Mouse (Mus musculus) heart, postnatal 0 days (tissue): ENCODE measurements around the gene Csmd2.

Source experiments
- CTCF ChIP-seq: IDR thresholded peaks from 2 replicates; pipeline ENCODE4 v1.5.1; 2016; ENCODE audit warnings: antibody characterized with exemption, control low read depth, low read depth
- EP300 ChIP-seq: IDR thresholded peaks from 2 replicates; pipeline ENCODE4 v1.6.1; 2016; ENCODE audit warnings: antibody characterized with exemption, low read depth

DNA sequence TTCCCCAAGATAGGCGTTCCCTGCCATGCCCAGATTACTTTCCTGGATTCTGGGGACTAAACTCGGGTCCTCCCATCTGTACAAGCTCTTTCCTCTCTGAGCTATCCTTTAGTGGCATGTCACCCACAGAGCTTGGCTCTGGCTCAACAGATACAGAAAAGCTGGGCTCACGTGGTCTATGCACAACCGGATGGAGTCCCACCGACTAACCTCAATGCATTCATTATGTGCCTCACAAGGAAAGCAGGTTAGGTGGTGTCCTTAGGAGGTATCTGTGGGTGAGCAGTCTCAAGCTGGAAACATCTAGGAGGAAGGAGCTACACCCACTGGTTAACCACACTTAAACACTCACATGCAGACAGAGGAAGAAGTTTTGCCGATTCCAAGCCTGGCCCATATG lies 140.9 kb downstream of the Csmd2 start:
- no peak for TF ChIP-seq CTCF
- TF ChIP-seq EP300, result no peak
